Mouse (Mus musculus): ENCODE measurements at regions not wholly inside any gene's neighbourhood (a gene's known extent, or its start where the extent isn't known, plus 50 kb on each side); places are given as distances from the start of the nearest gene placed in this dataset.

DNA sequence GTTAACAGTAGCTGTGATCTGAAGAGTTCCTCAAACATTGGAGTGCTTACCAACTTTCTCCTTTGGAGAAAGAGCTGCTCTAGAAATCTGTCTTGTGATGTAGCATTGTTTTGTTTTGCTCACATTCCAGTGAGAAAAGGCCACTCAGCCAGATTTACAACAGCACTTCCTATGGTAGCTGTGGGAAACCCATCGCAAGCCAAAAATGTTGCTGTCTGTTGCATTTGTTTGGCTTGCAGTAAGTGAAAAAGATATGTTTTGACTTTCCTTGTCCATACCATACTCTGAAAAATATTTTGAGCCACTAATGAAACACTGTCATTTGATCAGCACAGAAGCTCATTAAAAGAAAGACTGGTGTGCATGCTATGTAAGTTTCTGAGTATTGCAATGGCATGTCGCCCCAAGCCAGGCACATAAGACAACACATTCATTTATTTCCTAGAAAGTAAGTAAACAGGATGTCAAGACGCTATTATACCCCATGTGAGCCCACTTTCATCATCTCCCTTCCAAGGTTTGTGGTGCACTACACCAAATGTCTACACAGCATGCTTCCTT, 66.2 kb downstream of the Car2 start:
- DNase-seq (ENCODE audit: low read depth, low spot score): no peak

DNA sequence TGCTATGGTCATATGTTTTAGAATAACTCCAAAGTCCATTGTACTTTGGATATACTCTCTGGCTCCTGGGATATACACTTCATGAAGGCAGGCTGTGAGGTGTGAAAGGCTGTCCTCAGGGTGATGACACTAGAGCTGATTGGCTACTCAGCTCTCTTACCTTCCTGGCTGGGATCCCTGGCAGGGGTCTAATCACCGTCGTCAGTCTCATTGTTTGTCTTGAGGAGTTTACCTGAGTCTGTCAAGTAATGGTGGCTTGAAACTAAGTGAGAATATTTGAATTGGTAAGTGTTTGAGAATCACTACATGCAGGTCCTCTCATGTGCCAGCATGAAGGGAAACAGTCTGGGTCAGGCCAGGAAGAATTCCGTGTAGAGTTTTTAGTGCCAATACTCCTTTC, 66.9 kb downstream of the Car2 start:
- no peak for DNase-seq (ENCODE audit: low read depth, low spot score)

DNA sequence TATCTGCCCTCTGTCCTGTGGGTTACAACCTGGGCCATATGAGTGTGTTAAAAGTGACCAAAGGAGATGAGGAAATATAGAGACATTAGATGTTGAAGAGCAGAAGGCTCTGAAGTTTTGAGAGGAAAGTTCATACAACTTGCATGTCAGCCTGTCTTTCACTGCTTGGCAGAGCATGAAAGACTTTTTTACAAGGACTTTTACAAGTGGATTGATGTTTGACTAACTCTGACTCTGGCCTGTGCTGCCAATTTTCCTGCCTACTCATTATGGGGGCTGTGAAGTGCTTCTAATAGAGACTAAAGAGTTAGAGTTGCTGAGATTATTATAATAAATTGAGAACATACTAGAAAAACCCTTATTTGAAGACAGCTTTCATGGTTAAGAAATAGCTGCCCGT, 71.4 kb downstream of the Car2 start:
- no peak for DNase-seq (ENCODE audit: low read depth, low spot score)

GRCm38 (mm10) chr3:14958277-14958676, 72.2 kb downstream of the Car2 start:
- no peak for DNase-seq (ENCODE audit: low read depth, low spot score)

- no peak for DNase-seq (ENCODE audit: low read depth, low spot score)
Measured at GRCm38 (mm10) chr3:14959586-14959985, 73.5 kb downstream of the Car2 start.

DNA sequence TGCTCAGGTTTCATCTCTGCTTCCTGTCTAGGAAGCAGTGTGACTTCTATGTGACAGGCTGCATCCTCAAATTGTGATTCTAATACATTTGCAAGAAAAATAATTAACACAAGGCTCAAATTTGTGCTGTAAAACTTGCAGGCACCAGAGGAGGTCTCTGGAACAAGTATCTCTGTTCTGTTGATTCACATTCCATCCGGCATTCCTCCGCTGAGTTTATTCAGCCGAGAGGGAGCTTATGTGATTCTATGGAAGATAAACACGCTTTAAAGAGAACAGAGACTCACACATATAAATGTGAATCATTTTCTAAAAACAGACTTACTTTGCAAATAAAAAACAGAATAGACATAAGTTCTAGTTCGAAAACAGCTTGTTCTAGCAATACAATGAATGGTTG, 78.7 kb downstream of the Car2 start:
- DNase-seq (ENCODE audit: low read depth, low spot score): no peak

DNA sequence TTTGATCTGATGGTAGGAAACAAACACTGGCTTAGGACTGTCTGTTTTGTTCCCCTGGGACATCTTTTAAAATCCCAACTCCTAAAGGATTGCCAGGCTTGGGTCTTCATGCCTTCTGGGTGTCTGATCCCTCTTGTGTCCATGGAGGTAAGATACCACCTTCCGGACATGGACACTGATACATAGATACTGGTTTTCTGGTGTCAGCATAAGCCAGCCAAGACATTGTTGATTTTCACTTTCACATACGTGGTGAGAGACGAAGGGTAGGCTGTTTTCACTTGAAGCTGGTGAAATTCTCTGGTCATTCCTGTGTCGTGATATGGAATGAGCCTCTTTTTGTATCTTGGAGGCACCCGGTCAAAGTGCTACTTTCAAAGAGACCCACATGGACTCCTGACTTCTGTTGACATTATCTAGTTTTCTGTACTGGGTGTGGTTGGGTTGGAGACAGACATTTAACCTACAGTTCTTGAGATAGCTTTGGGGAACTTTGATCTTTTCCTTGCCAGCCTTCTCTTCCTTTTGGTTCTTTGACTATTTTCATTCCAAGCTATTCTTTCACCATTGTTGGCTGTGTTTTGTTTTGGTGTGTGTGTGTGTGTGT, 79.5 kb downstream of the Car2 start:
- no peak for DNase-seq (ENCODE audit: low read depth, low spot score)

GRCm38 (mm10) chr3:14967235-14967634, 81.2 kb downstream of the Car2 start:
- DNase-seq (ENCODE audit: low read depth, low spot score): no peak

GRCm38 (mm10) chr3:14968345-14968744, 82.3 kb downstream of the Car2 start:
- DNase-seq (ENCODE audit: low read depth, low spot score): no peak

DNA sequence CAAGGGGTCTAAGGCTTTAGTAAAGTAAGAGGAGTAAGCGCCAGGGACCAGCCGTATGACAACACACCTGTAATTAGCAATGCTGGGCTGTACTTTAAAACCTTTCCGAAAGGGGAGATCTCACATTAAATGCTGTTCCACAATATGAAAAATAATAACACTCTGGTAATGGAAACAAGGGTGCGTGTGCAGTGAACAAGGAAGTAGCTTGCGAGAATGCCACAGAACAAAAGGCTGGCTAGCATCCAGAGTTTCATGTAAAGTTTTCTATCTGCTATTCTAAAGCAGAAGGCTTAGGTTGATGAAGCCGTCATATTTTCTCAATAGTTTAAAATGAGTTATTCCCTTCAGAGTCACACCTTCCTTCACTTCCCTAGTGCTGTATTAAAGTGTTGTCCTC, 83.6 kb downstream of the Car2 start:
- DNase-seq (ENCODE audit: low read depth, low spot score): no peak

DNA sequence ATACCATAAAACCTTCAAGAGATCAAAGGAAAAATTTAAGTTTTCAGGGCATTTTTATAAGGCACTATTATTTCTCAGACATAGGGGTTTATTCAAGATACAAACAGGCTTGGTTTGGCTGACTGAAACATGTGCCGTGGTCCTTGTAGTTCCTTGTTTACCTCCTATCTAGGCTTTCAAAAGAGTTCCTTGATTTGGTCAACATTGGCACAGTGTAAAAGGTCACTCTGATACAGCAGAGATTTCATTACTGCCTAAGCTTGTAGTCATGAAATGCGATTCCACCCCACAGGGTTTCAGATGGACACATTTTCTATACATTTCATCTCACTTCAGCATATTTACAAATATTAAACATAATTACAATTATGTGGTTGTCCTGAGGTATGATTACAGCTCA, 85.6 kb downstream of the Car2 start:
- no peak for DNase-seq (ENCODE audit: low read depth, low spot score)

GRCm38 (mm10) chr3:14974758-14975157, 88.7 kb downstream of the Car2 start:
- no peak for DNase-seq (ENCODE audit: low read depth, low spot score)

GRCm38 (mm10) chr3:14975203-14975602, 89.1 kb downstream of the Car2 start:
- DNase-seq (ENCODE audit: low read depth, low spot score): no peak

GRCm38 (mm10) chr3:14979116-14979613, 93.1 kb downstream of the Car2 start:
- no peak for DNase-seq (ENCODE audit: low read depth, low spot score)

DNA sequence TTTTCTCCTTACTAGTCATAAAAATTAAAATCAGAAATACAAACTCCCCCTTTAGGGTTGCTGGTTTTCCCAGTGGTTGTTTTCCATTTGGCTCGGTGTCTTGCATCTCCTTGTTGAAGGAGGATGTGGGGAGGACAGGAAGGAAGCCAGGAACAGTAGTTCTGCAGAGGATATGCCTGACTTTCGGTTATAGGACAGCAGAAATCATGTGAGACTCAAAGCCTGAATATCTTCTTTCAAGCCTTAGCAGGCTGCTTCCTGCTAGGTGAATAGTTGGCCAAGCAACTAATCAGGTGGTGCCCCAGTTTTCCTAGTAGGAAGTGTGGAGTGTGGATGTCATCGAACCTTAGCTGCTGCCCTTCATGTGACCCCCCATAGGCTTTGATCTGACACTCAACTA, 103.6 kb downstream of the Car2 start:
- no peak for DNase-seq (ENCODE audit: low read depth, low spot score)

DNA sequence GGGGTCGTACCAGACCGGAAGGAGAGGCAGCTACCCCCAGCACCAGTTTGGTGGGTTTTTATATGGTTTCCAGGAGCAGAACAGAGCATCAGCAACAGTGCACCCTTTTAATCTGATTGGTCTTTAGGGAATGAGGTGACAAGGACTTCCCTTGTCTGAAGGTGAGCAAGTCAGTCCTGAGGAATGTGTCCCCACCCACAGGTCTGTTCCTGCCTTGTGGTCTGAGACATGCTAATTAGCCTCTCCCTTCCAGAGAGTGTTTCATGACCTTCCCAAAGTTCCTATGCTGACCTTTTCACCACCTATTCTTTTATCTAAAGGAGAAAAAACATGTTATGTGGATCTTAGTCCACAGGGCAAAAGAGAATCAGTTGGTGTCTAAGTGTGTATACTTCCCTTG, 107.9 kb downstream of the Car2 start:
- DNase-seq (ENCODE audit: low read depth, low spot score): no peak

DNA sequence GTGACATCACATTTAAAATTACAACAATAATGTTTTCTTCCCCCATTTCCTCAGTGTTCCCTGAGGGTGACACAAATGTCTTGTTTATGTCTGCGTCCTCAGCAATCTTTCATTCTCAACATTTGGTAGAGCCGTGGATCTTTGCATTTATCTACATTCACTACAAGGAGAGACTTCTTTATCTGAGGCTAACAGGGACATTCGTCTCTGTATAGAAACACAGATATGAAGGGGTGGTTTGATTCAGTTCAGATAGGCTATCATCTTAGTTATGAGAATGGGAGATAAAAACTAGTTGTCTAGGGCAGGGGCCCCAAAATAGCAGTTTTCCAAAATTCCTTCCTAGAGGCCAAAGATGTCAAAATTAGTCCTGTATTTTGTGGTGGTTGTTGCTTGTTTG, 111.2 kb downstream of the Car2 start:
- no peak for DNase-seq (ENCODE audit: low read depth, low spot score)

DNA sequence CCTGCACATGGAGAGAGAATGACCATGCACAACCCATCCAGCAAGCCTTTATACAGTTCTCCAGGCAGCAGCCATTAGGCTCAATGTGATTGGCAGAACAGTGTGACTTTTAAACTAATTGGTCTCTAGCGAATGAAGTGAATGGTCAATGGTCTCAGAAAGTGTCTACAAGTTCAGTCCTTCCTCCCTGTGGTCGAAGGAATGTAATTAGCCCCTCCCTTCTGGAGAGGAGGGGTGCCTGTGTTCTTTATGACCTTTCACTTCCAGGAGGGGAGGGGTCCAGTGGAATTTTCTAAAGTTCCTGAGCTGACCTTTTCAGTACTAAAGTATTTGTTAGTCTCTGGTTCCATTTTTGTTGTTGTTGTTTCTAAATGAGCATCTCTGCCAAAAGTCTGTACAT, 112.4 kb downstream of the Car2 start:
- no peak for DNase-seq (ENCODE audit: low read depth, low spot score)

- DNase-seq (ENCODE audit: low read depth, low spot score): no peak
Measured at GRCm38 (mm10) chr3:14999411-14999810, 113.3 kb downstream of the Car2 start.

GRCm38 (mm10) chr3:14999914-15000313, 113.8 kb downstream of the Car2 start:
- DNase-seq (ENCODE audit: low read depth, low spot score): no peak

DNA sequence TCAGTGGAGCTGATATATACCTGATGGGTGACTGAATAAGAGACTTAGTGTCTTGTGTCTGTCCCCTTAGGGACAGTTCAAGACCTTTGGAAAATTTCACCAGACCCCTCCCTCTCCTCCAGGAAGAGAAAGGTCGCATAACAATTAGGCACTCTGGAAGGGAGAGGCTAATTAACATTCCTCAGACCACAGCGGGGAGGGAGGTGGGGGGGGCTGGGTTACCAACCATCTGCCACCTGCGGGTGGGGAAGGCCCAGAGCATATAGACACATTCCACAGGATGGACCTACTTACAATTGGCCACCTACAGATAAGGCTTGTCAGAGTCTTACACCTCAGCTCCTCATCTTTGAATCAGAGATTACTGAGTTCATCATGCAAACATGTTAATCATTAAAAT, 114.6 kb downstream of the Car2 start:
- DNase-seq (ENCODE audit: low read depth, low spot score): no peak

GRCm38 (mm10) chr3:15007821-15008220, 121.7 kb downstream of the Car2 start:
- no peak for DNase-seq (ENCODE audit: low read depth, low spot score)

DNA sequence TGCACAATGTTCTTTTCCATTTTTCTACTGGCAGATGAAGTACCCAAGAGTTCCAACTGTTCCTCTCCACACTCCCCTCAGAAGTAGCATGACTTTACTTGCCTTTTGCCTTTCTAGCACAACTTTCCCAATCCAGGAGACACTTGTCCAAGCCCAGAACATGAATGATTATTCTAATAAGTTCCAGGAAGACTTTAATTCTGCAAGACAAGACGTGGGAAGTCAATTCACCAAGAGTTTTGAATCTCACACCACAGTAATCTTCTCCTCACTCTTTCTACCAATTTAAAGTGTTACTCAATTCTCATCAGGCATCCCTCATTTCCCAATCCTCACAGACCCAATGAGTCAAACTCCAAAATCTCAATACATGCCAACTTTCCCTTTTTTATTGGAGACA, 122.4 kb downstream of the Car2 start:
- DNase-seq (ENCODE audit: low read depth, low spot score): no peak

DNA sequence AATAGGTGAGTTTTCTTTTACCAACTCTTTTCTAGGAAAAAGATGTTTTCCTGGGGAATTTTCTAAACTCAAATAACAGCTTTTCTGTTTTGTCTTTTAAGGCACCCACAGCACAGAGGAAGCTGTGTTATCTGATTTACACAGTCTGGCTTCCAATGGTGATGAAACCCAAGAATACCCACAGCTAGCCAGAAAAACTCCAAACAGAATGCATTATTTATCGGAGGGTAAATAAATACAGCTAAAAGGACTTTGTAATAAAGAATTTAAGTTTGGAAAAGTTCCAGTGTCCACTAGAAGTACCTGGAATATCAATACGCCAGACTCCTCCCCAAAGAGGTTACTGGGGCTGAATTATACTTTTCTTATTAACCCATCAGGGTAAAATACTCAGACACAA, 123.7 kb downstream of the Car2 start:
- no peak for DNase-seq (ENCODE audit: low read depth, low spot score)
